Mouse (Mus musculus) C2C12 (cell line): ENCODE measurements around the gene Hscb.

Source experiments
- CEBPB ChIP-seq: IDR thresholded peaks from one replicate; pipeline ENCODE4 v1.6.1; 2011; ENCODE audit warnings: low read depth, mild to moderate bottlenecking, control low read depth, moderate library complexity
- CTCF ChIP-seq: IDR thresholded peaks from one replicate; pipeline ENCODE4 v1.5.1; 2011; ENCODE audit not compliant: control insufficient read depth, insufficient read depth, insufficient read length
- FOSL1 ChIP-seq: IDR thresholded peaks from one replicate; pipeline ENCODE4 v1.8.0; 2011; ENCODE audit warnings: mild to moderate bottlenecking, low read length; ENCODE audit not compliant: poor library complexity, insufficient read depth, severe bottlenecking
- MAX ChIP-seq: IDR thresholded peaks from one replicate; pipeline ENCODE4 v1.6.1; 2011; ENCODE audit warnings: mild to moderate bottlenecking, control low read depth
- MYOD1 ChIP-seq: IDR thresholded peaks from one replicate; pipeline ENCODE4 v1.6.1; 2011; ENCODE audit warnings: low read depth; ENCODE audit not compliant: control insufficient read depth, insufficient read length
- MYOG ChIP-seq: IDR thresholded peaks from one replicate; pipeline ENCODE4 v1.6.1; 2011; ENCODE audit not compliant: control insufficient read depth, insufficient read length; ENCODE audit errors: extremely low read depth
- USF1 ChIP-seq: IDR thresholded peaks from one replicate; pipeline ENCODE4 v1.6.1; 2011; ENCODE audit warnings: low read depth, mild to moderate bottlenecking, control low read depth, moderate library complexity

GRCm38 (mm10) chr5:110786081-110786835, 53.3 kb downstream of the Hscb start:
- TF ChIP-seq CTCF = no peak
- no peak for TF ChIP-seq FOSL1
- no peak for TF ChIP-seq MYOG
- TF ChIP-seq USF1 = no peak
- TF ChIP-seq MAX = no peak
- TF ChIP-seq MYOD1 = no peak
- TF ChIP-seq CEBPB = no peak
